Mouse (Mus musculus): Measurements from ENCODE around the gene Gm10190. TPM values are rescaled to one million over a fixed set of nuclear protein-coding genes. Genes with fewer than 3 reads are reported as not detected.
"Not testable (repeated sequence)": the region's sequence is repeated elsewhere in the genome, so short reads cannot be mapped to it uniquely, and the experiment has no call there.

Gm10190 gene
- 0.91 and 2.2 TPM in 2 replicates for polyA plus RNA-seq (2014; fragmentation: Nextera tagmentation; extraction: Ambion mirVana)

DNA sequence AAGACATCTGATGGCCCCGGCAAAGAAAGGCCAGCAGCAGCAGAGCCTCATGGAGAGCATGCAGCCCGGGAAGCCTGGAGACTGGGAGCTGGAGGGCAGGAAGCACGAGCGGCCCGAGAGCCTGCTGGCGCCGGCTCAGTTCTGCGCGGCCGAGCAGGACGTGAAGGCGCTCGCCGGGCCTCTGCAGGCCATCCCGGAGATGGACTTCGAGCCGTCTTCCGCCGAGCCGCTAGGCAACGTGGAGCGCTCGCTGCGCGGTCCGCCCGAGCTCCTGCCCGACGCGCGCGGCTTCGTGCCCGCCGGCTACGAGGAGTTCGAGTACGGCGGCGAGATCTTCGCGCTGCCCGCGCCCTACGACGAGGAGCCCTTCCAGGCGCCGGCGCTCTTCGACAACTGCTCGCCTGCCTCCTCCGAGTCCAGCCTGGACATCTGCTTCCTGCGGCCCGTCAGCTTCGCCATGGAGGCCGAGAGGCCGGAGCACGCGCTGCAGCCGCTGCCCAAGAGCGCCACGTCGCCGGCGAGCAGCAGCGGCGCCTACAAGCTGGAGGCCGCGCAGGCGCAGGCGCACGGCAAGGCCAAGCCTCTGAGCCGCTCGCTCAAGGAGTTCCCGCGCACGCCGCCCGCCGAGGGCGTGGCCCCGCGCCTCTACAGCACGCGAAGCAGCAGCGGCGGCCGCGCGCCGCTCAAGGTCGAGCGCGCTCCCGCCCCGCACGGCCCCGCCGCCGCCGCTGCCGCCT is at the start of gene Gm10190:
Gm10190 (minus strand) TSS at position 553 of the 737 bp plus-strand sequence.
- 3% methylated on average over 102 of the region's 102 CpGs for WGBS
- peak; percentile 93 for DNase-seq (ENCODE audit: low spot score)
- H3K9ac ChIP-seq, result peak within 1 kb of the TSS; percentile 82
- no peaks in the 10 kb centered on the region for H3K9me3 ChIP-seq (ENCODE audit: control insufficient read depth, low read length)
- no peaks in the 10 kb centered on the region for H3K27me3 ChIP-seq (ENCODE audit: control insufficient read depth, insufficient read depth, low read length)
- peak within 1 kb of the TSS; percentile 80 for H3K4me2 ChIP-seq (replicated peaks)
- no peaks in the 10 kb centered on the region for H3K4me1 ChIP-seq (replicated peaks; ENCODE audit: control insufficient read depth, insufficient read depth, low read length)
- H3K36me3 ChIP-seq (replicated peaks; ENCODE audit: control insufficient read depth, insufficient read depth), result no peaks in the 10 kb centered on the region
- peak within 1 kb of the TSS; percentile 49 for H3K4me3 ChIP-seq (replicated peaks; ENCODE audit: low read length)
- H3K27ac ChIP-seq, result peak within 1 kb of the TSS; percentile 83
- ATAC-seq (ENCODE audit: low FRiP score), result peak; percentile 98

DNA sequence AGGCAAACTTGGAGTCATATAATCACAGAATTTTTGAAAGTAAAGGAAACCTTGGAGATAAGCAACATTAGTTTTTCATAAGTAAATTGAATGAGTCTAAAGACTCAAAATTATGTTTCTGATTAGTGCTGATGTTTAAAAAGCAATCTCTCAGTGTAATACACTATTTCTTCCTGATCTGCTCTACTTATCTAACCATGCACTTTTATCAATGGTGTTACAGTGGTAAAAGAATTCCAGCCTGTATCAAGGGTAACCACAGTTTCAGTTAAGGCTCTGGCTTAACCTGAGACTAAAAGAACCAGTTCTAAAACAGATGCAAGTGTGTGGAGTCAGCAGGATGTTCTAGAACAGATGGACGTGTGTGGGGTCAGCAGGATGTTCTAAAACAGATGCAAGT is 47.7 kb upstream of the Gm10190 start:
- Histone ChIP-seq H3K9ac (no peak overlapping the region), H3K4me2 (replicated peaks) (no peak overlapping the region), H3K27me3 (ENCODE audit: control insufficient read depth, insufficient read depth, low read length) (no peaks in the 10 kb centered on the region), H3K4me1 (replicated peaks; ENCODE audit: control insufficient read depth, insufficient read depth, low read length) (no peaks in the 10 kb centered on the region), H3K27ac (no peak overlapping the region), H3K4me3 (replicated peaks; ENCODE audit: low read length) (no peak overlapping the region), H3K9me3 (ENCODE audit: control insufficient read depth, low read length) (no peaks in the 10 kb centered on the region), H3K36me3 (replicated peaks; ENCODE audit: control insufficient read depth, insufficient read depth) (peaks cover 61% of the 10 kb centered on the region)
- 95% methylated on average over 1 of the region's 1 CpGs for WGBS
- DNase-seq (ENCODE audit: low spot score) (no peak), ATAC-seq (ENCODE audit: low FRiP score) (no peak)

DNA sequence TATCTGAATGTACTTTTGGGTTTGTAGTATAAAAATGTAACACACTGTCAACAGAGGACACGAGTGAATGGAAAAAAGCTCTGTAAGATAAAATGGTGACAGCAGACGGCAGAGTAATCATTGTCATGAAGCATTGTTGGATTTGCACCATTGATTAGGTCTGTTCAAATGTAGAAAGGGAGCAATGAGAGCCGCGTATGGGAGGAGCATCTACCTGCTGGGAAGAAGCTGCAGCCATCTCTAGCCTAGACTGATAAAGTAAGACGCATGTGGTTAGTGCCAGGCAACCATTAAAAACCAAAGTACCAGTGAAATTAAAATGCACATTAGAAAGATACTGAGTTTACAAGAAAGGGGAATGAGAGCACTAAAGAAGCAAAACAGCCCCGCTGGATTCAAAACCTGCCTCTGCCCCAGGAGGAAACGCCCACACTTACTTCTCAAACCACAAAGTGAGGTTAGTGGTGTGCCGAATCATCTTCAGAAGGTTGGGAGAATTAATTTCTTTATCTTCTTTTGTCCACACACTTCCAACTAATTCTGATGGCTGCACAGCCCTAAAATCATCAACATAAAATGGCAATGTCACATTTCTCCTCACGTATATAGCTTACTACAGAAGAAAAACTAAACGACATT is 45.4 kb upstream of the Gm10190 start:
- Histone ChIP-seq H3K4me3 (replicated peaks; ENCODE audit: low read length) (no peak overlapping the region), H3K27ac (no peak overlapping the region), H3K27me3 (ENCODE audit: control insufficient read depth, insufficient read depth, low read length) (no peaks in the 10 kb centered on the region), H3K9me3 (ENCODE audit: control insufficient read depth, low read length) (no peaks in the 10 kb centered on the region), H3K36me3 (replicated peaks; ENCODE audit: control insufficient read depth, insufficient read depth) (peaks cover 75% of the 10 kb centered on the region), H3K4me1 (replicated peaks; ENCODE audit: control insufficient read depth, insufficient read depth, low read length) (no peaks in the 10 kb centered on the region), H3K9ac (no peak overlapping the region), H3K4me2 (replicated peaks) (no peak overlapping the region)
- ATAC-seq (ENCODE audit: low FRiP score) (no peak), DNase-seq (ENCODE audit: low spot score) (no peak)
- 81% methylated on average over 10 of the region's 10 CpGs for whole genome bisulfite sequencing

DNA sequence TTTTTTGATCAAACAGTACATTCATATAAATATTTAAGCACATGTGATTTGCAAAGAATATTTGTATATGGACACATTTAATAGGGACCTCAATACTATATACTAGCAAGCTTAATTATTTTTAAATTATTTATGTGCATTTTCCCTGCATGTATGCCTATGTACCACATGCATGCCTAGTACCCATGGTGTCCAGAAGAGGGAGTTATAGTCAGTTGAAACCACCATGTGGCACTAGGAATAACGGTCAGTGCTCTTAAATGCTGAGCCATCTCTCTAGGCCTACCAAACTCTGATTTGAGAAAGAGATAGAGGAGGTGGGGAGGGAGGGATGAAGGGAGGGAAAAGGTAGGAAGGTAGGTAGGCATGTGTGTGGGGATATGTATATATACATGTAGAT is 37.8 kb upstream of the Gm10190 start:
- no peak for ATAC-seq (ENCODE audit: low FRiP score)
- no peak overlapping the region for H3K4me3 ChIP-seq (replicated peaks; ENCODE audit: low read length)
- no peak overlapping the region for H3K27ac ChIP-seq
- no peaks in the 10 kb centered on the region for H3K9me3 ChIP-seq (ENCODE audit: control insufficient read depth, low read length)
- H3K36me3 ChIP-seq (replicated peaks; ENCODE audit: control insufficient read depth, insufficient read depth), result peaks cover 87% of the 10 kb centered on the region
- 65% methylated on average over 1 of the region's 1 CpGs for WGBS
- DNase-seq (ENCODE audit: low spot score), result no peak
- no peaks in the 10 kb centered on the region for H3K4me1 ChIP-seq (replicated peaks; ENCODE audit: control insufficient read depth, insufficient read depth, low read length)
- no peak overlapping the region for H3K9ac ChIP-seq
- H3K4me2 ChIP-seq (replicated peaks), result no peak overlapping the region
- no peaks in the 10 kb centered on the region for H3K27me3 ChIP-seq (ENCODE audit: control insufficient read depth, insufficient read depth, low read length)

DNA sequence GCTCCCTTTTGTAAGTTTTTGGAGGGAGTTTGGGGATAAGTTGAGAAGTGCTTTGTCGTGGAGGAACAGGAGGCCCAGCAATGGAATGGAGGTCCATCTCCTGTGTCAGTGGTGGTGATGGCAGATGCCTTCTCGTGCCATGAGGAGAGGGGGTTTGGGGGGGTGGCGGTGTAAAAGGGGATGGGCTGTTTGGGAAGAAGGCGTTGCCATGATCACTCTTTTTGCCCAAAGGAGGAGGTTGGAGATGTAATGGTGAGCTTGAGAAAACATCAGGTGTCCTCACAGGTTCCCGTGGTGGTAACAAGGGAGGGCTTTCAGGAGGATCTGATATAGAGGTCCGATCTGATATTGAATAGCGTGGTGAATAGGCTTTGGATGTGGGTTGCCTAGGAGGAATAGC is 24.9 kb upstream of the Gm10190 start:
- 96% methylated on average over 7 of the region's 7 CpGs for WGBS
- Histone ChIP-seq H3K27me3 (ENCODE audit: control insufficient read depth, insufficient read depth, low read length) (no peaks in the 10 kb centered on the region), H3K4me3 (replicated peaks; ENCODE audit: low read length) (no peak overlapping the region), H3K9me3 (ENCODE audit: control insufficient read depth, low read length) (no peaks in the 10 kb centered on the region), H3K27ac (no peak overlapping the region), H3K9ac (no peak overlapping the region), H3K4me1 (replicated peaks; ENCODE audit: control insufficient read depth, insufficient read depth, low read length) (no peaks in the 10 kb centered on the region), H3K4me2 (replicated peaks) (no peak overlapping the region), H3K36me3 (replicated peaks; ENCODE audit: control insufficient read depth, insufficient read depth) (peaks cover 51% of the 10 kb centered on the region)
- DNase-seq (ENCODE audit: low spot score) (no peak), ATAC-seq (ENCODE audit: low FRiP score) (no peak)

DNA sequence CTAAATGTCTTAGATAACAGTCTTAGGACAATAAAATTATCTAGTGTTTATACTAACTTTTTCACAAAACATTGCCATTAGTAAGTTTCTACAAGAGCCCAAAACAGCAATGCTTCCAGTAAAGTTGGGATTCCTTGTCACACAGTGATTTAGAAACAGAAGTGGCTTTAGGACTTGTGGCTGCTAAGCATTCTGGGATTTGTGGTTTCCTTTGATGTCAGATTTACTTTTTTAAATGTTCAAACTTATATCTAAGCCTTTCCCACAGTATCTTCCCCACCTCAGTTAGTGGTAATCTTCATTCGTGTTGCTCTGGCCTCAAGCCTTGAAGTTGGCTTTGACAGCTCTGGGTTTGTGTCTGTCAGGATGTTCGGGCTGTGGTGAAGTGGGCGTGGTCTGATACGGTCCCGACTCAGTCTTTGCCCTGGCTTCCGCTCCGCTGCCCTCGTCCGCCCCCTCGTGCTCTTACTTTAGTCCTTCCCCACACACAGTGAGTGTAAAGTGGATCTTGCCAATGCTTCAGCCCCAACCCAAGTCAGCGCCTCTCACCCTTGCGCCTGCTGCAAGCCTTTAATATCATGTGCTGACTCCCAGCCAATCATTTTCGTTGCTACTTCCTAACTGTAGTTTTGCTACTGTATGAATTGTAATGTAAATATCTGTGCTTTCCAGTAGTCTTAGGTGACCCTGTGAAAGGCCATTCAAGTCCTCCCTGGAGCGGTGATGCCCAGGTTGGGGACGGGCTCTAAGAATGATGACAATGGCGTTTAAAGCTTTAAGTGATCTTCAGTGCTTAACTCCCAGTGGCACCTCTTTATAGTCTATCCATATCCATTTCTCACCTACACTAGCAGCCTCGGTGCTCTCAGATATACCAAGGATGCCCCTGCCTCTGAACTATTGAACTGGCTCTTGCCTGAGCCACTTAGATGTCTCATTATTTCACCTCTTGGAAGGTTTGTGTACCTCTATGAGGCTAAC is 18.4 kb upstream of the Gm10190 start:
- DNase-seq (ENCODE audit: low spot score) (peak; percentile 50), ATAC-seq (ENCODE audit: low FRiP score) (peak; percentile 87)
- peak overlapping the region; percentile 74 for H3K4me2 ChIP-seq (replicated peaks)
- H3K9me3 ChIP-seq (ENCODE audit: control insufficient read depth, low read length), result no peaks in the 10 kb centered on the region
- H3K27ac ChIP-seq, result no peak overlapping the region
- WGBS, result 14% methylated on average over 17 of the region's 17 CpGs
- no peaks in the 10 kb centered on the region for H3K27me3 ChIP-seq (ENCODE audit: control insufficient read depth, insufficient read depth, low read length)
- peak overlapping the region; percentile 42 for H3K4me3 ChIP-seq (replicated peaks; ENCODE audit: low read length)
- H3K9ac ChIP-seq, result peak overlapping the region; percentile 49
- peaks cover 3% of the 10 kb centered on the region; the same call in 1 of the 2 replicates for H3K4me1 ChIP-seq (replicated peaks; ENCODE audit: control insufficient read depth, insufficient read depth, low read length)
- peaks cover 5% of the 10 kb centered on the region; the same call in 1 of the 2 replicates for H3K36me3 ChIP-seq (replicated peaks; ENCODE audit: control insufficient read depth, insufficient read depth)

DNA sequence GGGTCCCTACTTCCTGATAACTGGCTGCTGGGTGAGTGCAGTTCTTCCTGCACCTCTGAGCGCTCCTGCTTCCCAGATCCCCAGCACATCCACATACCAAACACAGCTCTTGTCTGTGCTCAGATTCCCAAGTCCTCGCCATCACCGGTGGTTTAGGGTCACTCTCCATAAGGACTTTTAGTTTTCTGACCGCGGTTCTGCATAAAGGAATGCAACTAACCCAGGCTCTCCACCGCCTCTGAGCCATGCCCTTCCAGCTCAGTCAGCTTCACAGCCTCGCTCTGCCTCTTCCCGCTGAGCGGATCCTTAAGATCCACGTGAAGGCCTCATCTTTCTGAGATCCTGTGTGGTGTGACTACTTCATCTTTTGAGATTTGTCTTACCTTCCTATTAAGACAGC is 16.7 kb upstream of the Gm10190 start:
- Histone ChIP-seq H3K9ac (no peak overlapping the region), H3K4me2 (replicated peaks) (no peak overlapping the region), H3K9me3 (ENCODE audit: control insufficient read depth, low read length) (no peaks in the 10 kb centered on the region), H3K36me3 (replicated peaks; ENCODE audit: control insufficient read depth, insufficient read depth) (no peaks in the 10 kb centered on the region), H3K27ac (no peak overlapping the region), H3K4me3 (replicated peaks; ENCODE audit: low read length) (no peak overlapping the region), H3K4me1 (replicated peaks; ENCODE audit: control insufficient read depth, insufficient read depth, low read length) (peaks cover 3% of the 10 kb centered on the region; the same call in 1 of the 2 replicates), H3K27me3 (ENCODE audit: control insufficient read depth, insufficient read depth, low read length) (no peaks in the 10 kb centered on the region)
- 67% methylated on average over 10 of the region's 10 CpGs for WGBS
- ATAC-seq (ENCODE audit: low FRiP score), result no peak
- DNase-seq (ENCODE audit: low spot score), result no peak

DNA sequence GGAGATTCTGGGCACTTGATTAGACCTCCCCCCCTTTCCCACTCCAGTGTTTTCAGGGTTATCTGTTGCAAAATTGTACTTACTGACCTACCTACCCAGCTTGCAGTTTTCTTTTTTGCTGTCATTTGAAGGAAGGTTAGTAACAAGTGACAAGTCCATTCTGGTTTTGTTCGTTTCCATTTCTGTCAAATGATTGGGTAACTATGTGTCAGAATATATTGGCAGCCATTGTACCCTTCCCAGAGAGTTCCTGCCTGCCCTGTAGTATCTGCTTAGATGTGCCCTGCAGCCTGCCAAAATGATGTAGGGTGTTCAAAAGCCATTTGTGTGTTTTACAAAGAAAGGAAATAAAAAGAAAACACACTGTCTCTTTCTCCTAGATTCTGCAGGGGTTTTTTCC is 12.3 kb upstream of the Gm10190 start:
- H3K36me3 ChIP-seq (replicated peaks; ENCODE audit: control insufficient read depth, insufficient read depth), result no peaks in the 10 kb centered on the region
- no peaks in the 10 kb centered on the region for H3K27me3 ChIP-seq (ENCODE audit: control insufficient read depth, insufficient read depth, low read length)
- H3K4me1 ChIP-seq (replicated peaks; ENCODE audit: control insufficient read depth, insufficient read depth, low read length), result no peaks in the 10 kb centered on the region
- H3K9ac ChIP-seq, result no peak overlapping the region
- H3K9me3 ChIP-seq (ENCODE audit: control insufficient read depth, low read length), result no peaks in the 10 kb centered on the region
- ATAC-seq (ENCODE audit: low FRiP score) (no peak), DNase-seq (ENCODE audit: low spot score) (no peak)
- no peak overlapping the region for H3K4me3 ChIP-seq (replicated peaks; ENCODE audit: low read length)
- H3K4me2 ChIP-seq (replicated peaks), result no peak overlapping the region
- H3K27ac ChIP-seq, result no peak overlapping the region
- 68% methylated on average over 1 of the region's 1 CpGs for WGBS

DNA sequence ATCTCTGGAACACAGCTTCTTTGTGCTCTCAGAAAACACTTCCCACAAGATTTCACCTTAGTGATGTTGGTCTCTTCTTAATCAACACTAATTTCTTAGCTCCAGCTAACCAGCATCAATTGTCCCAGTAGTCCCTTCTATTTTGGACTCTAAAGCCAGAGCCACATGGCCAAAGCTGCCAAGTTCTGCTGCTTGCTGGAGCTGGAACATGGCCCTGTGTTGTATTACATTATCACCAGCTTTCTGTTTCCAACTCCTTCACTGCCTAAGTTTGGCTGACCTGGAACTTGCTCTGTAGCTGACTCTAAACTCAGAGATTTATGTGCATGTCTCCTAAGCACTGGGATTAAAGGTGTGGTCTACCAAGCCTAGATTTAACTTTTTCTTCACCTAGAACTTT is 5.0 kb upstream of the Gm10190 start:
- not testable (repeated sequence) for H3K4me3 ChIP-seq (replicated peaks; ENCODE audit: low read length); H3K36me3 ChIP-seq (replicated peaks; ENCODE audit: control insufficient read depth, insufficient read depth); H3K27ac ChIP-seq; ATAC-seq (ENCODE audit: low FRiP score); H3K9ac ChIP-seq; DNase-seq (ENCODE audit: low spot score); H3K4me1 ChIP-seq (replicated peaks; ENCODE audit: control insufficient read depth, insufficient read depth, low read length); H3K9me3 ChIP-seq (ENCODE audit: control insufficient read depth, low read length); H3K27me3 ChIP-seq (ENCODE audit: control insufficient read depth, insufficient read depth, low read length); H3K4me2 ChIP-seq (replicated peaks)

All from hindbrain, embryonic 14.5 days (tissue).